Mouse (Mus musculus): ENCODE measurements around the gene Trappc12.

- TF ChIP-seq EP300 (IDR thresholded peaks at IDR 0.05), result no peak
- TF ChIP-seq CTCF (IDR thresholded peaks at IDR 0.05), result no peak
These were observed 56.5 kb downstream of the Trappc12 start for GRCm38 (mm10) chr12:28693738-28694137.

Measured in lung, postnatal 0 days (tissue).